Mouse (Mus musculus) ES-CJ7 (cell line): Measurements from ENCODE around the gene Vkorc1l1.

Experiments
- DNase-seq: peaks from one replicate; pipeline ENCODE4 v3.0.0; 2011; ENCODE audit warnings: low read depth, low spot score

Gene Vkorc1l1

DNA sequence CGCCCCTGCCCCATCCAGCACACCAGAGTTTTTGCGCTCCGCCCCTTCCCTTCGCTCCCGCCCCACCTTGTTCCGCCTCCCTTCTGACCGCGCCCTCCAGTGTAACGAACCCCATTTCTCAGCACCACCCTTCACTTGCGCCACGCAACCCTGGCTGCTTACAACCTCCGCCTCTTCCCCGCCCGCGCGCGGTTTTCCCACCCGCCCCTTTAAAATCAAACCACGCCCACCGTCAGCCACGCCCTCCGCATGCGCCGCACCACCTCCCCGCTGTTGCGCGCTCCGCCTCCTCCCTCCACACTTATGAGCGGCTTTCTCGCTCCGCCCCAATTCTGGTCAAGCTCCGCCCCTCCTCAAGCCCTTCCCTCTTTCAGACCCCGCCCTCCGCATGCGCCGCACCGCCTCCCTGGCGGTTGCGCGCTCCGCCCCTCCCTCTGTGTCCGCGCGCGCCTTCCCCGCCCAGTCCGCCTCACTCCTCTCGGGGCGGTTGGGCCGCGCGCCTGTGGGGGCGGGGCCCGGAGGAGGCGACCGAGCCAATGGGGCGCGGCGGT is at the start of gene Vkorc1l1:
Gene Vkorc1l1 (plus strand): TSS at position 476 of the 551 bp plus-strand sequence.
- DNase-seq, result peak; percentile 99

GRCm38 (mm10) chr5:129895198-129896088 is 46.3 kb upstream of the Vkorc1l1 start, which contains the start of gene Zbed5:
TSS of gene Zbed5 (plus strand) at chr5:129895723.
- DNase-seq, result peak; percentile 98

DNA sequence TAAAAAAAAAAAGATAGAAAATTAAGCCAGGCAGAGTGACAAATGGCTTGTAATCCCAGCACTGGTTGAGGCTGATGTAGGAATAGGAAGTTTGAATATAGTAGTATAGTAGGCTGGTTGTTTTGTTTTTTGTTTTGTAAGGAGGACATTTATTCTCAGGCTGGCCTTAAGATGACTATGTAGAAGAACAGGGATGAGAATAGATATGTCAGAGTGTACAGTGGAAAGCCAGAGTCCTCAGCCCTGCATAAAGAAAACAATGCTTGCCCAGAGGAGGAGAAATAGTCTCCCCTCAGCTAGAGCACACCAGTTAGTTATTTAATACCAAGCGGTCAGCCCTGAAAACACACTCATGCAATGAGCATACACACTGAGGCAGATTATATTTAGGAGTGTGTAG is 43.3 kb upstream of the Vkorc1l1 start, which contains the start of gene Phkg1:
Gene Phkg1 (minus strand): TSS at position 101 of the 400 bp plus-strand sequence.
- DNase-seq, result no peak

DNA sequence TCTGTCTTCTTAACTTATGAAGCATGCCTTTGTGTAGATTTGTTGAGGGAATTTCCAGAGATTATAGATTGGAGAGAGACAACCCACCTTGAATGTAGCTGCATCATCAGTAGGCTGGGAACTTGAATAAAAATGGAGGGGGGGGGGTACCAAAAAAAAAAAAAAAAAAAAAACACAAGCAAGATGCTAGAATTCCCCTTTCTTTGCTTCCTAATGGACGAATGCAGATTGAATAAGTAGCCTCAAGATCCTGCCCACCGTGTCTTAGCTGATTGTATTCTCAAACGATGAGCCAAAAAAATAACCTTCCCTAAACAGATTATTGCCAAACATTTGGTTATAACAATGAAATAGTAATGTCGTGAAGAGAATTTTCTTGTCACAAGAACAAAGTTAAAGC is 34.0 kb upstream of the Vkorc1l1 start:
- no peak for DNase-seq

DNA sequence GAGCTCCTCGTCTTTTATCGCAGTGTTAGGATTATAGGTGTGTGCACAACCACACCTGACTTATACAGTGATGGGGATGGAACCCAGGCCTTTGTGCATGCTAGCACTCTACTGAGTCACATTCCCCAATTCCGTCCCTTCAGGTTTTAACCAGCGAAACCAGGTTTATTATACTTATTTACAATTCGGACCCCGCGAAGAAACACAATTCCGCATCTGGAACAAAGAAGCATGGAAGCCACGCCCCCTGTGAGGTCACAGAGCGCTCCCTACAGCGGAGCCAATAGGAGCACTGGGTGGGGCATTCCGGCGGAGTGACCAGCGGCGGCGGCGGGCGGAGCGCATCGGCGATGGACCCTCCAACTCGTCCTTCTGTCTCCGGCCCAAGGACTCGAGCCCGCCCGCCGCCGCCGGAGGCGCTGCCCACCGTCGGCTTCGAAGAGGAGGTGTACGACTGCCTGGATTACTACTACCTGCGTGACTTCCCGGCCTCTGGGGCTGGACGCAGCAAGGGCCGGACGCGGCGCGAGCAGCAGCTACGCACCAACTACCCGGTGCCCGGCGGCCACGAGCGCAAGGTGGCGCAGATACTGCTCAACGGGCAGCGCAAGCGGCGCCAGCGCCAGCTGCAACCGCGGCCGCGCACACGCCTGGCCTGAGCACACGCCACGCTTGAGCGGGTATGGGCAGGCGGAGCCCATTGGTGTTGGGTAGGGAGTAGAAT is 33.4 kb upstream of the Vkorc1l1 start, which contains the start of gene Nupr1l:
Gene Nupr1l (plus strand): TSS at position 299 of the 724 bp plus-strand sequence.
- DNase-seq, result peak; percentile 80

DNA sequence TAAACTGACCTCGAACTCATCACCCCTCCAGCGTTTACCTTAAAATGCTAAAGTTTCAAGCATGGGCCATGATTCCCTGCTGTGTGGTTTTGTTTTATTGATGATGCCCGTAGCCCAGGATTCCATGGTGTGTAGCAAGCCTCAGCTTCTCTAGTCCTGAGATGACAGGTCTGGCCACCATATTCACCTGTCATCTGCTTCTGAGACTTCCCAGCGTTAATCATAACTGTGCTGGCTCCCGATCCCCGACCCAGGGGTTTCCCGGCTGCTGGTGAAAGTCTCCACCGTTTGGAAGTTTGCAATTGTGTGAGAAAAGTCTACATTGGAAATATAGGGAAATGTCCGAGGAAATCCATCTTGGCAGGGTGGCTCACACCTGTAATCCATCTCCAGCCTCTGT is 32.6 kb upstream of the Vkorc1l1 start:
- DNase-seq, result no peak

GRCm38 (mm10) chr5:129909591-129909990 is 32.2 kb upstream of the Vkorc1l1 start:
- DNase-seq, result peak; percentile 59

- peak; percentile 84 for DNase-seq
Observed at GRCm38 (mm10) chr5:129914024-129914423, 27.7 kb upstream of the Vkorc1l1 start.

DNA sequence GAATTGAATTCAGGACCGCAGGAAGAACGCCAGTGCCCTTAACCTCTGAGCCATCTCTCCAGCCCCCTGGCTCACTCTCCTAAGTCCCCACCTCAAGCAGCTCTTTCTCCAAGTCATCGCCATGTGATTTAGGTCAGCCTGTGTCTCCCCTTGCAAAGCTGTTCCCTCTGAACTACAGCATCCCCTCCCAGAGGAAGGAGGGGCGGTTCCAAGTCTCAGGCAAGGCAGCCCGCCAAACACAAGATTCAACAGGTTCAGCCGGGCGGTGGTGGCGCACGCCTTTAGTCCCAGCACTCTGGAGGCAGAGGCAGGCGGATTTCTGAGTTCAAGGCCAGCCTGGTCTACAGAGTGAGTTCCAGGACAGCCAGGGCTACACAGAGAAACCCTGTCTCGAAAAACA is 26.3 kb upstream of the Vkorc1l1 start:
- peak; percentile 79 for DNase-seq

GRCm38 (mm10) chr5:129918065-129918651 is 23.6 kb upstream of the Vkorc1l1 start:
- peak; percentile 71 for DNase-seq

DNA sequence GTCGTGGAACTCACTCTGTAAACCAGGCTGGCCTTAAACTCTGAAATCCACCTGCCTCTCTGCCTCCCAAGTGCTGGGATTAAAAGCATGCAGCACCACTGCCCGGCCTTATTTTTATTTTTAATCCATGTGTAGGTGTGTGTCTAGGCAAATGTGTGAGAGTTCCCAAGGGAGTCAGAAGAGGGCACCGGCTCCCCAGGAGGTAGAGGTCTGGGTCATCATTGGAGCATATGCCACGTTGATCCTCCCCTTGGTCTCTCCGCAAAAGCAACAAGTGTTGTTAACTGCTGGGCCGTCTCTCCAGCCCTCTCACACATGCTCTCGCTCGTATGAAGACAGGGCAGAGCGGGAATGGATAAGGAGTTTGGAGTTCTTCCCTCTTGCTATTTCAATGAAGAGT is 23.0 kb upstream of the Vkorc1l1 start:
- peak; percentile 41 for DNase-seq

GRCm38 (mm10) chr5:129919320-129919719 is 22.4 kb upstream of the Vkorc1l1 start:
- DNase-seq, result peak; percentile 65

GRCm38 (mm10) chr5:129921972-129922371 is 19.8 kb upstream of the Vkorc1l1 start:
- DNase-seq, result peak; percentile 62

GRCm38 (mm10) chr5:129924820-129925452 is 16.8 kb upstream of the Vkorc1l1 start:
- DNase-seq, result no peak

GRCm38 (mm10) chr5:129925933-129926332 is 15.8 kb upstream of the Vkorc1l1 start:
- DNase-seq, result no peak

DNA sequence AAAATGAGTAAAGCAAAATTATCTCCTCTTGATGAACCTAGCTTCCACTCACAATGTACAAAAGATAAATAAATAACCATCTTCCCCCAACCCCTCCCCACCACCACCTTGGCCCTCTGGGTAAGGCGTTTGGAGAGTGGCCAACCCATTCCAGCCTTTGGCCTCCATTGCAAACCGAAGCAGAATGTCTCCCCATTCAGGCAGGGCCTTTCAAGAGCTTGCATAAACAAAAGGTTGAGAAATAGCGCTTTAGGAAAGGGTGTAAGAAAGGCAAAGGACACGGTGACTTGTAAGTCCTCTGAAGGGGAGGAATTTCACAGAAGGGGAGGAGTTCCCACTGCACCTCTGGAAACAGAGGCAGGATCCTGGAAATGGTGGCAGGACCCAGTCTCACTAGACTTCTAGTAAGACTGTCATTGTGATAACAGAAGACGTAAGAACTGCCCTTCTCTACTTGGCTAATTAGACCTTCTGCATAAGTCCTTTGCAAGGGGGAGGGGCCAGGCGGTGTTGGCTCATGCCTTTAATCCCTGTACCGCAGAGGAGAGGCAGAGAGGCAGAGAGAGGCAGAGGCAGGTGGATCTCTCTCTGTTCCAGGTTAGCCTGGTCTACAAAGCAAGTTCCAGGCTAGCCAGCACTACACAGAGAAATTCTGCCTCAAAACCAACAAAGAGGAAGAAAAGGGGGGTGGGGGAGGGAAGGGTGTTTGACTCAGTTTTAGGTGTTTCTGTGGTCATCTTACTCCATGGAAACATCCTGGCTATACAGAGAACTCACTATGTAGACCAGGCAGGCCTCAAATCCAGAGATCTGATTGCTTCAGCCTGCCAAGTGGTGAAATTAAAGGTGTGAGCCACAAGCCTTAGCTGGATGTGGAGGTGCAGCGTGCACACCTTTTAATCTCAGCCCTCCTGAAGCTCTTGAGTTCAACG is 11.6 kb upstream of the Vkorc1l1 start:
- peak; percentile 42 for DNase-seq

DNA sequence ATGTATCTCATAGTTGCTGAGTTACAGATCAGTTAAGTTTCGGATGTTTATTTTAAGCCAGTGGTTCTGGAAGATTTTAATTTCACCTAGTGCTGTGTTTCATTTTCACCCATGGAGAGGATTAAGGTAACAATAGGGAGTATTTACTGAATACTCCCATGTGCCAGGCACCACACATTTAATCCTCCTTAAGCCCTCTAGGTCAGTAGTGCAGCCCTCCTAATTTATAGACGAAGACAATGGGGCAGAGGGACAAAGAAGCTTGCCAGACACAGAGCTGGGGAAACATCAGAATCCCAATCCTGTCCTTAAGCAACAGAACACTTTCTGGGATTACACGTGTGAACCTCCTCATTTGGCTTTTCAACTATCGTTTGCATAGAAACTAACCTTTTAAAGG is 4.8 kb upstream of the Vkorc1l1 start:
- no peak for DNase-seq

DNA sequence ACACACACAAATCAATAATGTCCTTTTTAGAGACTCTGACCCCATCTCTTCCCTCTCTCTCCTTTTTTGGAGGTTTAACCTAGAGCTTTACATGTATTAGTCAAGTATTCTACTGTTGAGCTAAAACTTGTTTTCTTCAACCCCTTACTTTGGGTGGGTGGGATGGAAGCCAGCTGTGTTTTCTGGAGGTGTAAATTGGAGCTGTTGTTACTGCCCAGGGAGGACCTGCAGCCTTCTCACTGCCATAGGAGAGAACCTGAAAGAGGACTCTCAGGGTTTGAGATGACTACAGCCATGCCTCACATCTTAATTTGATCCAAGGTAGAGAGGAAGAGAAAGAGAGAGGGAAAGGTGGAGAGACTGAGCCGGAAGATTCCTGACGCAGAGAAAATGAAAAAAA is 1.5 kb upstream of the Vkorc1l1 start:
- no peak for DNase-seq

DNA sequence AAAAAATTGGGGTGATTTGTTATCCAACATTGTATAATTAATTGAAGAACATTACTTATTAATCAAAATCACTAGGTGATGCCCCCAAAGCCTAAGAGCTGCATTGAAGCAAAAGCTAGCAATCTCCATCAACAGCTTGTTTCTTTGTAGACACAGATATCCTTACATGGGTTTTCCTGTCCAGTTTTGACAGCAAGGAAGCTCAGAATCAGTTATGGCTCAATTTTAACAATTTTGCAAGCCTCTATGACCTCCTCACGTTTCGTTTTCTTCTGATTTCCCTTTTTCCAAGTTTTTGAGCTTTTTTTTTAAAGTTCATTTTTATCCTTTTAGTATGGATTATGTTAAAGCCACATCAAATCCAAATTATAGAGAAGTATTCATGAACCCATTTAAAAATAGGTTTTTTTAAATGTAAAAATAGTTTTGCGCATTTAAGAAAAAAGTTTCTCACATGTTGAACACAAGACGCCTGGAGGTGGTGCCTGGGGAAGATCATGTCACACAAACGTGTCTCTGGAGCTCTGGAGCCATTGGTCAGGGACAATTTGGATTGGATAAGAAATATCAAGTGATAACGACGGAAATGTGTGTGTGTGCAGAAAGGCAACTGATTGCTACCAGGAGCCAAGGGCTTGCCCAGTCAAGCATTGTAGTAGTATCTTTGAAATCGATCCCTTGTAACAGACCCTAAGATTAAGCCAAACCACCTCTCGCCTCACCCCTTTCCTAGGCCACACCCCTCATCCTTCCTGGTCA is 855 bp upstream of the Vkorc1l1 start:
- no peak for DNase-seq
